Mouse (Mus musculus) left cerebral cortex, adult 11 months (tissue): Measurements from ENCODE around the gene Ttll1.

ENCODE experiments used
- DNase-seq: peaks from one replicate; pipeline ENCODE4 v3.0.0; 2022; ENCODE audit warnings: low spot score

Ttll1 gene

DNA sequence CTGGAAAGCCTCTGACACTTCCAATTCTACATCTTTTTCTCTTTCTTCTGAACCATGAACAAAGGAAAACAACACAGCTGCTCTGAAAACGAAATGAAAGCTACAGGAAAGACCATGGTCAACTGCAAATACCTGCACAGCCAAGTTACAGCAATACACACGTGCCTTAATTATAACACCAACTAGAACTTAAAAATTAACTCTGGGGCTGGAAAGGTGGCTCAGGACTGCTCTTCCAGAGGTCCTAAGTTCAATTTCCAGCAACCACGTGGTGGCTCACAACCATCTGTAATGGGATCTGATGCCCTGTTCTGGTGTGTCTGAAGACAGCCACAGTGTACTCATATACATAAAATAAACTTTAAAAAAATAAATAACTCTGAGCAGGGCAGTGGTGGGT, 55.7 kb downstream of the Ttll1 start:
- no peak for DNase-seq

DNA sequence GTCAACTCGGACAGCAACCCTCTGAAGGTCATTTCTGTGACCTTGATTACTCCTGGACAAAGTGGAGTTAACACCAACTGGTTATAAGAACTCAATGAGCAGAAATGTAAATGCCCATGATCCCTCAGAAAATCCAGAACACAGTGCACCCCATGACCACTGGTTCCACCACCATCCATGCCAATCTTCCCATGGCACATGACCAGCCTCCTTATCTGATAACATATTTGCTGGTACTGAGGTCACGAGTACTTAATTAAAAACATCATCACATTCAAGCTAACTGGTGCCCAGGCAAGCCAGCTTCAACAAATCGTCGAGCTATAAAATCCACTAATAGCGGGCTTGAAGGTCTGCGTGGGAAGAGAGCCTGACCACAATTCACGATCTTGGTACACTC, 56.3 kb downstream of the Ttll1 start:
- DNase-seq = no peak

DNA sequence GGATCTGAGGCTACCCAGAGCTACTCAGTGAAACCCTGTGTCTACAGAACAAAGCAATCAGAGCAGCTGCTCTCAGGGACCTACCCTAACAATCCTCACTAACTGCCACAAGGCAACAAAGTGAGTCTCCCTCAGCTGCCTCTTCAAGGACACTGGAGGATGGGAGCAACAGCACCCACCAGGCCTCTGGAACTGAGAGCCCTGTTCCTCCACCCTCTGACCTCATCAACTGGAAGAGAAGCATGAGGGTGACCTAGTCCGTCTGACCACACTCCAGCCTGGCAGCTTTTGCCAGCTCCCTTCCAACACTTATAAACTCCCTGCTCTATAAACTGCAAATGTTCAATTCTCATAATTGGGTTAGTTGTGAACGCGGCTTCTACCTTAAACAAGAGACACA, 56.8 kb downstream of the Ttll1 start:
- DNase-seq = no peak

DNA sequence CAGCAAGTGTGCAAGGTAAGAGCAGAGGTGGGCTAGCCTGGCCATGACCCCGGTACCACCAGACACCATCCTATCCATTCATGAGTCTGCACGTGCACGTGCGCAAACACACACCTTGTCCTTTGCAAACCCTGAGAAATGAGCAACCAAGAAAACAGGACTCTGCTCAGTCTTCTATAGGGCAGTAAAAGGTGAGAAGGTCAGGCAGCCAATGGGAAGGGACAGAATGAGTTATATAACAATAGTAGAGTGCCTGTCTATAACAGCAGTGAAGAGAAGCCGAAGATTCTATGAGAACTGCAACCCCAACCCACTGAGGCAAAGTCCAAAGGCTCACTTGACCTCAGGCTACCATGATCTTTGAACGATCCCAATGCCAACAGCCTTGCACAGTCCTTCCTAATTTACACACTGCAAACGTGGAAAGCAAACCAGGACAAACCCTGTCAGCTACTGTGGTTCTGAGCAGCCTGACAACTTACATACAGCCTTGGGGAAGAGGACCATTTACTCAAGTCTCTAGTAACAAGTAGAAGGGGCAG, 58.4 kb downstream of the Ttll1 start:
- no peak for DNase-seq

DNA sequence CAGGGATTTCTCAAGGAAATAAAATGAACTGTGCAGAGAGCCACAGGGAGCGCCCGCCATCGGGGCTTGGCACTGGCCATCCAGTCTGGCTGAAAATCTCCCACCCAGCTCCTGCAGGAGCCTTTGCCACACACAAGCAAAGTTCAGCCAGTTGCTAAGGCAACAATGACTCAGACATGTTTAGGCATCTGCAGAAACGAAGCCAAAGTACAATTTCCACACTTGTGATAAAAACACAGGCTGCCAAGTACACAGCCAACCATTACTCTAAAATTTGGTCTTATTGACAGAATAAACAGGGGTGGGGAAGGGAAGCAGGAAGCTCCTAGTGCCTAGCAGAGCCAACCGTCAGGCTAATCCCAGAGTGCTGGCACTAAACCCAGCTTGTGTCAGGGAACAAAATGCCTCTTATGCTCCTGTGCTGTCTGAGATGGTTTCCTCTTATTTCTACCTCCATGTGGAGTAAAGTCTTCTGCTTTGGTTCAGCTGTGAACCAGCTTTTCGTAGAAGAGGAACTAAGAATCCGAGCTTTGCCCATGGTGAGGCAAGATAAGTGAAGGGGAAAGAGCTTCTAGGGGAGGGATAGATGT, 59.0 kb downstream of the Ttll1 start:
- DNase-seq = no peak

DNA sequence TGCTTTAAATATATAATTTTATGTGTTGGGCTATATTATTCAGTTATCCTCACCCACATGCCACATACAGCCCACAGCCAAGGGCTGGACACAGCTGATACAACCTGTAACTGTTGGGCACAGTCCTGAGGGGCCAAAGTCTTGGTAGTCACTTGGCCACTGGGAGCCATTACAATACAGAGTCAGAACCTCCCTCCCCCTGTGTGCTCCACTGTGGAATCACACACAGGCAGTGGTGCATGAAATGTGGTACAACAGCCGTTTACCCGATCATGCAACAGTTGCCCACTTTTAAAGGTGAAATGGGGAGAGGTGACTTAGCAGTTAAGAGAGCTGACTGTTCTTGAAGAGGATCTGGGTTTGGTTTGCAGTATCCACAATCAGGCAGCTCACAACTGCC, 60.7 kb downstream of the Ttll1 start:
- no peak for DNase-seq

DNA sequence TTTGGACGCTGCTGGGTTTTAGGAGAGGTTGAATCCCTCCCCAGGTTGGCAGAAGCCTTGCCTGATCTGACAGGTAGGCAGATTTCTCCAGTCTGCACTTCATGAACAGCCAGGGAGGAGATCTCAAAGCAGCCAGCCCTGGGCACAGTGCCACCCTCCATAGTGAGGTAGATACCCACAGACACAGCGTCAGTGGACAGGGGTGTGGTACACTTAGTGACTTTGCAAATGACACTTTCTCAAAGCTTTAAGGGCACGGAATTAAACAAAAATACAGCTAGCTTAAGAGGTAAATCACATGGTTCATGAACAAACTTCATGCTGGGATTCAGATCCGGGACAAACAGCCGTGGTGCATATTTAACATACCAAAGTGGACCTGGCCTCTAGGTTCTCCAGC, 62.0 kb downstream of the Ttll1 start:
- no peak for DNase-seq

DNA sequence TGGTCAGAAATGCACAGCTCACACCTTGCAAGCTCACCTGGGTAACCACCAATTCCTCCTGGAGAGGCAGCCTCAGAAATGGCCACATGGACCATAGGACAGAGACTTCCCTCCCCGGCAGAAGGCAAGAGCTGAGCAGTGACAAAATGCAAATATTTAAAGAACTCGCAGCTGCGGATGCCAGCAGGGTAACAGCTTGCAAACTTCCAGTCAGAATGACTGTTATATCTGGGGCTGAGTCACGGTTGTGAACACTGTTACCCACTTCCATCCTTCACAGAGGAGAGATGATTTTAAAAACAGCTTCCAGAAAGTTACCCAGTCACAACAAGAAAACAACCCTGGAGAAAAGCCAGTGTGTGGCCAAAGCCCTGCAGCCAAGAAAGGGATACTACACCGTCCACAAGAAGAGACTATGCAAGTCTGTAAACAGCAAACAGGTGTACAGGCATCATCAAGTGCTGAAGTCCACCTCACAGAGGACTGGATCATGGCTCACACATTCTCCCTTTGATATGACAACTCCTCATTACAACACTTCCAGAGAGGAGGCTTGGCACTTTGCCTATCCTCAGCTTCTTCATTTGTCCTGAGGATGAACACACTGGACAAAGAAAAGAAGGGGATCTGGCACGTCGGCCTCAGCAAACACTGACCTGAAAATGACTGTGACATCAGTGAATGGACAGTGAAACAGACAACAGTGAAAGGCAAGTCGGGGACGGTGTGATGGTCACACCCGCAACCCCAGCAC, 62.7 kb downstream of the Ttll1 start:
- DNase-seq = peak; percentile 48

DNA sequence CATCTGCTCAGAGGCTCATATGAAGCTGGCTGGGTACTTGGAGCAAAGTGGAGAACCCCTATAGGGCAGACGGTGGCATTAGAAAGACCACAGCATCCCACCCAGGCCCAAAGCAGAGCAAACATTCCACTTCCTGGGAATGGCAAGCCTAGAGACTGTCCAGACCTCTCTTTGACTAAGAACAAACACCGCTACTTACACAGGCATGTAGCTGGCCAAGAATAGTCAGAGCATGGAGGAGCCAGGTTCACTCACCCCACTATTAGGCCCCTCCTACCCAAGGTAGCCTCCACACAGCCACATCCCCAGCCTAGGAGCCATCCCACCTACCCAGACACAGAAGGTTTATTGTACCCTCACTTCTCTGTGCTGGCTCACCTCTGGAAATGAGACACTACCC, 64.8 kb downstream of the Ttll1 start:
- no peak for DNase-seq

DNA sequence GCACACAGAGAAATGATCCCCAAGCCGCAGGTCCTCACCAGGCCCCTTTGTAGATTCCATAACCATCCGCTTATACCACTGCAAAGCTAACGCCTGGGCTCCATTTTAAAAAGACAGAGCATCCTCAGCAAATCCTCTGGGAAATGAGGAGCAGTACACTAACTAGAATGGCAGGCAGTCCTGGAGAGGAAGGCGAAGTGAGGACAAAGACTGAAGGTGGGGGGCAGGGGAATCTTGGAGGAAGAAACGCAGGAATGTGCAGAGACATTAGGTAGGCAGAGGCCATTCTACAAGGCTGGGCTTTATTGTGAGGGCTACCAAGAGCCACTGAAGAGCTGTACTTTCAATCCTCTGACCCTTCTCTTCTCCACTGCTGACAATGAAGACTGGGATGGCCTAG, 65.3 kb downstream of the Ttll1 start:
- DNase-seq = no peak

DNA sequence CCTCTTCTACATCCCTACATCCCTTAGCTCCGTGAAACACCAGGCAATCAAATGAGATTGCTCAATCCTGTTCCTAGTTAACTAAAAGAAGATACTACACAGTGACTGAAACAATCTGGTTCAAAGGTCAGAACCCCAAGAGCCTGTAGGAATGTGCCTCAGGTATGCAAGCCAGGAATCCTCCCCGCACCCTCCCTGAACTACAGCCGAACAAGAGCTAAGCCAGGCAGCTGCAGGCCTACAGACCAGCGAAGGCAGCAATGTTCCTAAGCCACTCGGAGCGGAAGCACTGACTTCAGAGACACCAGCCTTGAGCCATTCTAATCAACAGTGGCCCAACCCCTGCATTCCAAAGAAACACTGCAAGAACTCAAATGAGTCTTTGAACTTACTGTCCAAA, 66.3 kb downstream of the Ttll1 start:
- no peak for DNase-seq

DNA sequence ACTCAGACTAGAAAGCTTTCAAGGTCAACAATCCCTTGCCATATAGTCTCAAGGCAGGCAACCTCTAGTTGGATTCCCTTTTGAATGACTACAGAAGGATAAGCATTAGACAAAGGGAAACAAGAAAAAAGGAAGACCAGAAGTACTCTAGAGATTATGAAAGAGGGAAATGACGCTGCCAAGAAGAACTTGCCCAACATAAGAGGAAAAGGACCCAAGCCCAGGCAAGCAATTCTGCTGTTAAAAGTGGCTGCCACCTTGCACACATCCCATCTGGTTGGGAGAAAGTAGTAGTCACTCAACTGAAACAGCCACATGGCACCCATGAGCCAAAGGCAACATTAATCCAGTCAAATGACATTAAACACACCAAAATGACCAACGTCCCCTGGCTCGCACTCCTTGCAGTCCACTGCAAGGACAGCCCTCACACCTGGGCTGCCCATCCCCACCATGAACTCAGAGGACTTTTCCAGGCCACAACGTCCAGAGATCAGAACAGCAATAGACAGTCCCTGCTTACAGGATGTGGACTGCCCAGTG, 68.1 kb downstream of the Ttll1 start:
- DNase-seq = no peak

DNA sequence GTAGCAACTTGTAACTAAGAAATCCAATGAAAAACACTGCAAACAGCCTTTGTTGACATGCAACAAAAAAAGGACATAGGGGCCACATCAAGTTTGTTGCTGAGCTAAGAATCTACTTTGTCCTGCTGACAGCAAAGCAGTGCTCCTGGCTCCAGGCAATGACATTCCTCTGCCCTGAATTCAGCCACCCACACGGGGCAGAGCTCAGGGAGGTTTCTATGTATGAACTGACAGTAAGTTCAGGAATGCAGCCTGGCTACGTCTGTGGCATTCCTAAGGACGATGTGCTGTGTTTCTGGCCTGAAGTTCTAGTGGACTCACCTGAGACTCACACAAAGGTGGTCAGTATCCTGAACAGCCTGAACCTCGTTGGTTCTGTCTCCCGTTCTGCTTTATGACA, 70.0 kb downstream of the Ttll1 start:
- no peak for DNase-seq

DNA sequence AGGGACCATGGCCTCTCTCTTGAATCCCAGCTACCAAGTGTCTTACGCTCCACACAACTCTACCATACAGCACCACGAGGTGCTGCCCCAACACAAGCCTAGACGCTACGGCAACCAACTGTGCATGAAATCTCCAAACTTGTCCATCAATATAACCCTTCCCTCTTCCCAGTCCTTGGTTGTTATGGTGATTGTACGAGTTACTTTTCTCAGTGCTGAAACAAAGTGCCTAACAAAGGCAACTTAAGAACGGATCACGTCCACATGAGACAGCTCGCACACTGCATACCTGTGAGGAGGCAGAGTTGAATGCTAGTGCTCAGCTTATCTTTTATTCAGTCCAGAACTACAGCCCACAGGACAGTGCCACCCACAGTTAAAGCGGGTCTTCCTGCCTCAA, 74.2 kb downstream of the Ttll1 start:
- DNase-seq = no peak

DNA sequence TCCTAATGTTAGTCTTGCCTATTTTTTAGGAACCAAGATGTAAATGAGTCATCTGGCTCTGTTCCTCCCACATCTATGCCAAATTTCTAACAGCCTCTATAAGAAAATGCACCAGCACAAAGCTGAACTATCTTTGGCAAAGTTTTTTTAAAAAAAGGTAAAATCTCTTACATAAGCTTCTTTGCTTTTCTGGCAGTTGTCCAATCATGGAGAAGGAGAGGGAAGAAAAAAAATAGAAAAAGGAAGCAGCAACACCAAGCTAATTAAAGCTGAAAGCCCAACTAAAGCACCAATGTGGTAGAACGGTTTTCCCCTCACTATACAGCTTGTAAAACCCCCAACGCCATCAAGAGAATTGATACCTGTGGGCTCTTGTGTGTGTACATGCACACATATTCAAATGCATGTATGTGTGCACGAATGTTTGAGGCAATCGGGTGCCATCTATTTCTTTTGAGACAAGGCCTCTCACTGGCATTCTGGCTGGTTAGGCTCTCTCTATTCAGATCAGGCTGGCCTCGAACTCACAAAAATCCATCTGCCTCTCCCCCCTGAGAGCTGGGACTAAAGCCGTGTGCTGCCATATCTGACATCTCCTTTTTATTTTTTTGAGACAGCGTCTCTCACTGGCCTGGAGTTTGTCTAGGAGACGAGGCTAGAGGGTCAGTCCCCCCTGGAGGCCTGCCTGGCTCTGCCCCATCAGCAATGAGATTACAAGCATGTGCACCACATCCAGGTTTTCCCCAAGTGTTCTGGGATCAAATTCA, 75.2 kb downstream of the Ttll1 start:
- DNase-seq = peak; percentile 79

DNA sequence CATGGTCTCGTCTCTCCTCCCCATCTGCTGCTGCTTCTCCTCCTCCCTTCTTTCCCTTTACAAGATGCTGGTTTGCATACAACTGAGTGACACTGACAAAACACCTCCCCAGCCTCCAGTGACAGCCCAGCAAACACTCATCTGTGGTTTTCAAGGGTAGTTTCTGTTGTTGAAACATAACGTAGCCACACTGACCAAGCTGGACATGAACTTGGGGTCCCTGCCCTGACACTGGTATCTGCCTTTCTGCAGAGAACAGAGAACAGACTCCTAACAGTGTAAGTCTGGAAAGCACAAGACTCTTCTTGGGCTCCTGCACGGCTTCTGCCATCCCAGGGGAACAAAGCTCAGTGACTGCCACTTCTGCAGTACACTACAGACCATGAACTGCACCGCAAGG, 76.0 kb downstream of the Ttll1 start:
- DNase-seq = no peak
